Mouse (Mus musculus): Measurements from ENCODE around the gene Sh2b2.

Sh2b2 gene

GRCm38 (mm10) chr5:136246452-136246838, at the start of gene Sh2b2:
Gene Sh2b2, minus strand, starts transcription at chr5:136246556.
- DNase-seq: no peak

DNA sequence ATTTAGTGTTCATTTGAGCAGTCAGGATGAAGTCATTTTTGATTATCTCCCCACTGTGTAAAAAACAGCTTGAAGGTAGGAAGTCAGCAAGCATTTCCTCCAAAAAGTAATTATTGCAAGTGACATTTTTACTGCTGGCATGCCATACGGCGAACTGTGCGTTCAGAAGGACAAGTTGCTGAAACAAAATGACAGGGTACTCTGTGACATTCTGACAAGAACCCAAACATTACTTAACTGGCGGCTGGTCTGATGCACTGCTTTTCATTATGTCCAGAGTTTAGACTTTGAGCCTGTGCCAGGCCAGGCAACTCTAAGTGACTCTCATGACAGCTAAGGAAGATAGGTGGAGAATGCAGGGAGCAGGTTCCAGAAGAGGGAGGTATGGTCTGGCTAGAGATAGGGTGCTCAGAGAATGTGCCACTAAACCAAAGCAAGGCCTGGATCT, 46.6 kb upstream of the Sh2b2 start:
- no peak for DNase-seq

DNA sequence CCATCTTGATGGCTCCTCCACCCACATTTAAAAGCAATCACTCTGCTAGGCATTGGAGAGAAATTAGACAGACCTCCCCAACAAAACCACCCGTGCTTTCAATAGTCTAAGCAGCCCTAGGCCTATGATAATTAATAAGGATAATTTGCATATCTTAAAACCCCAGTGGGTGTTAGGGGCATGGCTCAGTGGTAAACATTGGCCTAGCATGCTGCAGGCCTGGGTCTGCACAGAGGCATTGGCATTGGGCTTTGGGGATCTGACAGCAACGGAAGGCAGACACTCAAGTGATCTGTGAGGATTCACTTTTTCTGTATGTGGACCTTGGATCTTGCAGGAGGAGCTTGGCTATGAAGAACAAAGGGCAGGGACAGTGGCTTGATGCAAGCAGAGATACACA, 46.0 kb upstream of the Sh2b2 start:
- DNase-seq: no peak

- DNase-seq: peak; percentile 43
Measured at GRCm38 (mm10) chr5:136291562-136291961, 45.2 kb upstream of the Sh2b2 start.

DNA sequence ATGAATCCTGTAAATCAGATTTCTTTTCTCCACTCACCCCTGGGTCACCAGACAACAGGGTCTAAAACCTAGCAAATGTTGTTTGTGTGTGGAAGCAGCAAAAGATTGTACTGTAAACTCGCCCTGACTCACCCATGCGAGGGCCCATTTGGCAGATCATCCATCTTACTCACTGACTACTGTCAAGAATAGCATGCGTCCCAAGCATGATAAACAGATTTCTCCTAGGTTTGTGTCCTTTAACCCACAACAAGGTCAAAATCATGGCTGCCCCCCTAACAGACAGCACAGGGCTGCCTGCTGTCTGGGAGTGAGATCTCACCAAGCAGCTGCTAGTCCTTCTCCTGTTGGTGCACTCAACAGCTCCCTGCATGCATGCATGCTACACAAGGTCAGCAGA, 43.4 kb upstream of the Sh2b2 start:
- DNase-seq: no peak

DNA sequence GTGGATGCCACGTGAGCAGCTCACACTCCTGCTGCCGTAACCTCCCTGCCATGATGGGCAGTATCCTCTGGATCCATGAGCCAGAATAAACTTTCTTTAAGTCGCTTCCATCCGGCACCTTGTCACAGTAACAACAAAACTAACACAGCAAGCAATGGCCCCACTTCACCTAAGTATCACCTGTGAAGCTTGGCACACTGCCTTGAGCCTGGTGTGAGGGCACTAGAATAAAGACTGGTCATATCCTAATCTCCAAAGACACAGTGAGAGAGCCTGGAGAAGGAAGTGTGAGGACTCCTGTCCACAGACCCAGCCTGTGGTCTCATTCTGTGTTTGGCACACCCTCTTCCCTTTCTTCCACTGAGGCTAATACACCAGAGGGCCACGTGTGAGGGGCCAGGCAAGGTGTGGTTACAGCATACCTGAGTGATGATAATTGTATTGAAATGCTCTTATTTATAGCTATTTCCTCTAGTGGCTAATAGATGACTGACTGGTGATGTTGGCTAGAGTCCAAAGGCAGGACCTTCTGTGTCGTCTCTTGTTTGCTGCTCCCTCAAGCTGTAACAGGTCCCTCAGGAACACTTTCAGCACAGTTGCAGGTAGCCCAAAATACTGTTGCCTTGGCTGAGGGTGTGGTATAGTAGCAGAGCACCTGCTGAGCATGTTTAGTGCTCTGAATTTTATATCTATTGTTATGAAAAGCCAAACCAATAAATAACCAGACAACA, 42.2 kb upstream of the Sh2b2 start:
- DNase-seq: peak; percentile 24

DNA sequence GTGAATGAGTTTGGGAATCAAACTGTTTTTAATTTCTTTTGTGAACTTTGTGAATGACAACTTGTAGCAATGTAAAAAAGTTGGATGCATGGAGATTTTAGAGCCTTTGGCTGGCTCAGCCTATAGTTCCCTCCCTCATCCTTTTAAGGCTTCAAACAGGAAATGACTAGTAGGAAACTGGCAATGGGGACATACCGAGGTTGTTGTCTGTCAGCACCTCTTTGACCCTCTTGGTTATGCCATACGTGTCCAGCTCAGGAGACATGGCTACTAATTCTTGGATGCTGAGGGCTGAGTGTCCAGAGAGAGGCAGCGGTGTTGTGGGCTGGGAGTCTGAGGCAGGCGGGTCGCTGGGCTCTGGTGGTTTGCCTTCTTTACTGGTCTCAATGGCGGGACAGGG, 40.2 kb upstream of the Sh2b2 start:
- no peak for DNase-seq

DNA sequence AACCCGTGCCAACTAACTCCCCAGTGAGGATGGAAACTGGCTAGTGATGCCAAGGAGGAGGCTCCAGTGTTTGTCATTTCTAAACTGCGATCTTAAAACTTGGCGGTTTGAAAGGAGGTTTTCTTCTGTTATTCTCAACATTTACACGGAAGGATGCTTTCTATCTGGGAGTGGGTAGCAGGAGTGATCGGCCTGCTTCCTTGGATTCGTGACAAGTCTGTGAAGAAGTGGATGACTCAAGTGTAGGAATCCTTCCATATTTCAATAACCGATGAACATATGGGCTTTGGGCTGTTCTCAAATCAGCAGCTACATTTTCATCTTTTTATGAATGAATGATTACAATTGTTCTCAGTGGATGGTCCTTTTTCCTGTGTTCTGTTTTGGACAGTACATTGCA, 38.8 kb upstream of the Sh2b2 start:
- DNase-seq: no peak

DNA sequence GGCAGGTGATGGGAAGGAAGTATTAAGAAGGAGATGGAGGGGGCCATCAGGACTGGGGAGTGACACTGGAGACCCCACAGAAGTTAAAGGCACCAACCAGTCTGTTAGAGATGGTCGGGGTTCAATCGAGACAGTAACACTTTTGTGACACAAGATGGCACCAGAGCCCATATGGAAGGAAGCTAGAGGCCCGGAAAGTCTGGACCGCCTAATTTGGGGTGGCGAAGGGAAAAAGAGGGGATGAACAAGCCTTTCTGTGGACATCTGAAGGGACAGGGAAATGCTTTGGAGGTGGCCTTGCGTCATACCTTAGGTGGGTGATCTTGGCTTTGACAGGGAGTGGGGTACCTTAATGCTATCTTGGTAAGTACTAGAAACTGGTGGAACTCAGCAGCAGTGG, 35.0 kb upstream of the Sh2b2 start:
- no peak for DNase-seq

DNA sequence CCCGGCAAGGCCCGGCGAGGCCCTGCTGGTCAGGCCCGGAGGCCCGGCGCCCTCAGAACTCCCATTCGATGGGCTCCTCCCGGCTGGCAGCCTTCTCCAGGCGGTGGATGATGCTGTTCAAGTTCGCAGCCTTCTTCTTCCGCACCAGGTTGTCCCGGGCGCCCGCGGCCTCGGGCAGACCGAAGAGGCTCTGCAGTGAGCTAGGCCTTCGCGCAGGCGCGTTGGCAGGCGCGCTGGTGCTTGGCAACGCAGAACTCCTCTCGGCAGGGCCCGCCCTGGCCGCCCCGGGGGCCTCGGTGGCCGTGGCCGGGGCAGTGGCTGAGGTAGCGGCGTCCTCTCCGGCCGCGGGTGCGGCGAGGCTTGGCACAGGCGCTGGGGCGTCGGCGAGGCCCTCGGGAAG, 28.4 kb upstream of the Sh2b2 start:
- no peak for DNase-seq

- DNase-seq: no peak
Measured at GRCm38 (mm10) chr5:136269937-136270336, 23.6 kb upstream of the Sh2b2 start.

DNA sequence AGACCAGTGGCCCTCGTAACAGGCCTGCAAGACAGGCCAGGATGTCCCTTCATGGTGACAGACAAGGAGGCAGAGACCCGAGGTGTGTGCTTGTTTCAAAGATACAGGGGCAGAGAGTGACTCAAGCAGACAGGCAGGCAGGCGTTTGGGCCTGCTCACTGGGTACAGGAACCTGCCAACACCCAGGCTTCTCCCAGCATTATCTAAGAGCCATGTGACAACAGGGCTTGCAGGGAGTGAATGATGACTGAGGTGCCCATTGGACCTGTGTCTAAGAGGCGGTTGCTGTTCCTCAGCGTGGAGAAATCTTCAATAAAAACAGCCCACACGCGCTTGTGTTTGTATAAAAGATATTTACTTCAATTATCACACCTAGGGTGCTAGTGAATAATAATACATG, 19.7 kb upstream of the Sh2b2 start:
- DNase-seq: no peak

DNA sequence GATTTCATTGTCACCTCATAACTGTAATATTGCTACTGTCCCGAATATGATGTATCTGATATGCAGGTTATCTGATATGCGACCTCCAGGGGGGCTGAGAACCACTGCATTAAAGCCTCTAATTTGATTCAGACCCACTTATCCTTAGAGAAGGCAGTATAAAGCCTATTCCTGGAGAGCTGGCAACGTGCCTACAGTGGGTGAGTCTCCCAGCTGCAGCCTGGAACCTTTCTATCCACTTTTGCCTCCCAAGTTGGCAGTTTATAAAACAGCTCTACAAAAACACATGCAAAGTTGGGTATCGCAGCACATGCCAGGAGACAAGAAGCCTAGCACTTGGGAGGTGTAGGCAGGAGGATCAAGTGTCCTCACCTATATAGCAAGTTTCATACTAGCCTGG, 17.0 kb upstream of the Sh2b2 start:
- no peak for DNase-seq

- DNase-seq: peak; percentile 79
Measured at GRCm38 (mm10) chr5:136258919-136259318, 12.6 kb upstream of the Sh2b2 start.

DNA sequence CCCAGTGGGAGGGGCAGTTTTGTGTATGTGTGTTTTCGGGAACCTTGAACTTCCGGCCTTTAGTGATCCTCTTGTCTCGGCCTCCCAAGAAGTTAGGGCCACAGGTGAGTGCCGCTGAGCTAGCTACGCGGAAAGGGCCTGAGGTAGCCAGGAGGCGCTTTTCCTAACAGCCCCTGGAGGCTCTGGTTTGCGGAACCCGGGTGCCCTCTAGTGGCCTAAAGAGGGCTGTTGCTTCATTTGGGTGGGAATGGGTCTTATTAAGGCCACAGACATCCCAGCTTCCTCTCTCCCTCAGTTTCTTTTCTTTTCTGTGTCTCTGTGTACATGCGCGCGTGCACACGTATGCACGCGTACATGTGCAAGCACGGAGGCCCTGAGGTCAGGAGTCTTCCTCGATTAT, 6.5 kb upstream of the Sh2b2 start:
- peak; percentile 83 for DNase-seq

DNA sequence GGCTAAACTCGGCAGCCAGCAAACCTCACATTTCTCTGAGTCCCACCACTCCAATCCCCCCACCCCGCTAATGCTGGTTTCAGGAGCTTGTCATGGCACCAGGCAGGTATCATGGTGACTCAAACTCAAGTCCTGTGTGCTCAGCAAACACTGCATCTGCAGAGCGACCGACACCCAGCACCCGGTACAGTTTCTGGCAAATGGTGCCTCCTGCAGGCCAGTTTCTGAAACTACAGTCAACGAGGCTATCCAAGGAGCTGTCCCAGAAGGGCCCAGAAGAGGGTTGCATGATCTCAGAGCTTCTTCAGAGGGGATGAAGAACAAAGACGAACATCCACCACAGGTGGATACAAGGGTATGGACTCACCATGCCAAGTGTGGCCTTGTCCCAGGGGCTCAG, 4.6 kb upstream of the Sh2b2 start:
- DNase-seq: peak; percentile 50

DNA sequence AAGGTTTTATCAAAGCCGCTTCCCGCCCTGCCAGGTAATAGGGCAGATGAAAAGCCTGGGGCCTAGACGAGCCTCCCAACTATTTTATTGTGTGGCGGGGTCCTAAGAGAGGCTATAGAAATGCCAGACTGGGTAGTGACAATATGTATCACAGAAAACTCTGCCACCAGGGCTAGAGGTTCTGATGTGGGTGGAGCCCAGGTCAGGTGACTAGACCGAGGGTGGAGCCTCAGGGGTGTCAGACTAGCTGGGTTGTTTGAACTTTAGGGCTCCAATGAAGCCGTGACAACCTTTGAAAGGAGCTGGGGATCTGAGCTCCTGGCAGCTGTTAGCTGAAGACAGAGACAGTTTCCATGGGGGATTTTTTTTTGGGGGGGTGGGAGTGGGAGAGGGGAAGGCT, 2.1 kb upstream of the Sh2b2 start:
- no peak for DNase-seq

- no peak for DNase-seq
Measured at GRCm38 (mm10) chr5:136245541-136246451, 560 bp downstream of the Sh2b2 start.

- peak; percentile 83 for DNase-seq
Measured at GRCm38 (mm10) chr5:136244762-136245540, 1.4 kb downstream of the Sh2b2 start.

- no peak for DNase-seq
Measured at GRCm38 (mm10) chr5:136243851-136244761, 2.2 kb downstream of the Sh2b2 start.

- DNase-seq: no peak
Measured at GRCm38 (mm10) chr5:136241161-136241560, 5.2 kb downstream of the Sh2b2 start.

DNA sequence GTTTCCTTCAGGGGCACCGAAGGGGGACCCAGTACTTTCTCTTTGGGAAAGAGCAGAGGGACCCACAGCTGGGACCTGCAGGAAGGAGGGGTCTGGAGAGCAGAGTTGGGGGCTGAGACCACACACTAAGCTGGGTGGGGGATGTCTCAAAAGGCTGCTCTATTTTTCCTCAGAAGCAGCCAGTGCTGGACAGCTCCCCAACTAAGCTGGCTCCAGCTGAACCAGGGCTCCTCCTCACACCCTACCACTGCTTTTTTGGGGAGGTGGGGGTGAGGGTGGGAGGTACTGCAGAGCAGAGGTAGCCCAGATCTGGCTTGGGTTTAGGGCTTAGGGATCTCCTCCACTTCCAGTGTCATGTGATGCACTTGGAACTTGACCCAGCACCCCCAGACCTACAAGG, 6.0 kb downstream of the Sh2b2 start:
- no peak for DNase-seq

Measured in lung, postnatal 14 days (tissue).